Mouse (Mus musculus): Measurements from ENCODE around the gene Rftn2.
"Not testable (repeated sequence)": the region's sequence is repeated elsewhere in the genome, so short reads cannot be mapped to it uniquely, and the experiment has no call there.

Rftn2 gene

GRCm38 (mm10) chr1:55171361-55172325 lies 54.9 kb downstream of the Rftn2 start:
- DNase-seq (ENCODE audit: low read depth): no peak

DNA sequence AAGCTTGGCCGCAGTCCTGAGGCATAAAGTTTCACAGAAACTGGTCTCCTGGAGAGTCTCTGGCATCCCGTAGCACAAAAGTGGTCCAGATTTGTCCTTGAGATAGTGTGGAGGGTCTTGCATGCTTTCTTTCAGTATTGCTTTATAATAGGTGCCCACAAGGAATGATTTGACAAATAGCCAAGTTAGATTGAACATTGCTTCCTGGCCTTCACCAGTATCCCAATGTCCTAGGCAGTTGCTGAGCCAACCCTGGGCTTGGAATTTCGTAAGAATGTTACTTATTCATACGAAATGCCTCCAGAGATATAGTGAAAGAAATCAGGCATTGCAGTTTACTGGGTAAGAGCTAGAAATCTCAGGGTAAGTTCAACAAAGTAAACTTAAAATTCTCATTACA lies 58.0 kb downstream of the Rftn2 start:
- no peak for DNase-seq (ENCODE audit: low read depth)

DNA sequence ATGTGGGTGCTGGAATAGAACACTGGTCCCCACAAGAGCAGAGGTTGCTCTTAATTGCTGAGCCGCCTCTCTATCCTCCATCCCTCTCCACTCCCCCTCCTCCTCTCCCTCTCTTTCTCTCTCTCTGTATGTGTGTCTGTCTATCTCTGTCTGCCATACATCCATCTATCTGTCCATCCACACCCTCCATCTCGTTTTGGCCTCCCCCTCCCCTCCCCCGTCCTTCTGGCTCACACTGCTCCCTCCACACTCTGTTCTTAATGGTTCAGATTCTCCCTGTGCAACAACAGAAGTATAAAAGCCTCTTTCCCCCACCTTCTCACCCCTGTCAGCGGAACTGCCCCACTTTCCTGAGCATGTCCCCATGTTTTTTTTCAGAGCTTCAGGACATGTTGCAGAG lies 59.0 kb downstream of the Rftn2 start:
- DNase-seq (ENCODE audit: low read depth): no peak

DNA sequence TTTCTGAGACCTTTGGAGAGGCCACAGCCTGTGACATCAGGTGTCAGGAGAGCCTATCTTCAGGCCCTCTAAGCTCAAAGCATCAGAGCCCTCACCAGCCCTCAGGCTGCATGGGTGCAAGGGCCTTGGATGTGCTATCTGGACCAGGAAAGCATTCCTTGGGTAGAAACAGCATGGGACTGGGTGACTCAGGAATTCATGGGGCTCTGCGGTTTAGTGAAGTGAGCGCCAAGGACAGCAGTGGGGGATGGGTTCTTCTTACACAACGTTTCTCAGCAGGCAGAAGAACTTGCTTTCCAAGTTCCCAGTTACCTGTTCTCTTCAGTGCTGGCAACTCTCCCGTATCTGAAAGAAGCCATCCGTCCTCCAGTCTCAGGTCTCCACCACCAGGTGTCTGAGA lies 62.6 kb downstream of the Rftn2 start:
- DNase-seq (ENCODE audit: low read depth): no peak

- no peak for DNase-seq (ENCODE audit: low read depth)
Measured at GRCm38 (mm10) chr1:55162781-55163180, 63.8 kb downstream of the Rftn2 start.

- DNase-seq (ENCODE audit: low read depth): peak; percentile 48
Measured at GRCm38 (mm10) chr1:55161895-55162294, 64.7 kb downstream of the Rftn2 start.

- DNase-seq (ENCODE audit: low read depth): no peak
Measured at GRCm38 (mm10) chr1:55160831-55161638, 65.5 kb downstream of the Rftn2 start.

GRCm38 (mm10) chr1:55160218-55160617 lies 66.4 kb downstream of the Rftn2 start:
- no peak for DNase-seq (ENCODE audit: low read depth)

- no peak for DNase-seq (ENCODE audit: low read depth)
Measured at GRCm38 (mm10) chr1:55158821-55159220, 67.8 kb downstream of the Rftn2 start.

DNA sequence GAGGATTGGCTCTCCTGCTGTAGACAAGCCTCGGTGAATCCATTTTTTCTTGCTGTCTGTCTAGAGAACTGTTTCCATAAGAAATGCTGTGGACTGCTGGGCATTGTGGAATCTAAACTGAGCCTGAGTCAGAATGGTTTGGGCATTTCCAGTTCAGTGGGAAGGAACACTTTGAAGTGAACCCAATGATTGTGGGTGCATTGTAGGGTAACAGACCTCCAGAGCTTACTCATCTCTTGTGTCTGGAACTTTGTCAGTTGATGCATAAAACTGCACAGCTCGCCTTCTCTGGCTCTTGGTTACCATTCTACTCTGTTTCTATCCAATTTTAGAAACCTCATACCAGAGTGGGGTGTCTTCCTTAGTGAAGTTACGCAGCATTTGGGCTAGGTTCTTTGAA lies 68.4 kb downstream of the Rftn2 start:
- DNase-seq (ENCODE audit: low read depth): no peak

DNA sequence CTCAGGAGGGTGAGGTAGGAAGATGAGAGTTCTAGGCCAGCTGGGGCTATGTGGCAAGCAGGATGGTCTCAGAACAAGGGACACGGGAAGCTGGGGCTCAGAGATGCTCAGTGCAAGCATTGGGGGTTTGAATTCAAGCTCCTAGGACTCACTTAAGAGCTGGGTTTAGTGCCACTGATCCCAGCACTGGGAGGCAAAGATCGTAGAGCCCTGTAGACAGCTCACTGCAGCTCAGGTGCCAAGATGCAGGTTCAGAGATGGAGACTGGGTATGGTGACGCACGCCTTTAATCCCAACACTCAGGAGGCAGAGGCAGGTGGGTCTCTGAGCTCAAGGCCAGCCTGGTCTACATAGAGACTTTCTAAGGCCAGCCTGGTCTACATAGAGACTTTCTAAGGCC lies 69.3 kb downstream of the Rftn2 start:
- no peak for DNase-seq (ENCODE audit: low read depth)

DNA sequence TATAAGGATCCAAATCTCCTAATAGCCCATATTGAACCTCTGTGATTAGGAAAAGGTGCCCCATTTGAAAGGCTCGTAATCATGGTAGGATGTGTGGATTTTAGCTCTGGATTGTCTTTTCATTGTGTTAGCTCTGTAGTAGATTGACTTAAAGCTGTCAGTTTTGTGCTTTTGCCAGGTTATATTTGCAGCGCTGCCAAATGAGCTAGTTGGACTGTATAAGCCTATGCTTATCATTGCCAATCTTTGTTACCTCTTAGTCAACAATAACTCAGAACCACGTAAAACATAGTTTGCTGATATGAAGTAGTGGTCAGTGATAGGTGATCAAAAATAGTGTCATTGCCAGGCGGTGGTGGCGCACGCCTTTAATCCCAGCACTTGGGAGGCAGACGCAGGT lies 81.0 kb downstream of the Rftn2 start:
- DNase-seq (ENCODE audit: low read depth): no peak

GRCm38 (mm10) chr1:55144338-55144737 lies 82.2 kb downstream of the Rftn2 start:
- DNase-seq (ENCODE audit: low read depth): no peak

- no peak for DNase-seq (ENCODE audit: low read depth)
Measured at GRCm38 (mm10) chr1:55135846-55136245, 90.7 kb downstream of the Rftn2 start.

- no peak for DNase-seq (ENCODE audit: low read depth)
Measured at GRCm38 (mm10) chr1:55134301-55134700, 92.3 kb downstream of the Rftn2 start.

- no peak for DNase-seq (ENCODE audit: low read depth)
Measured at GRCm38 (mm10) chr1:55133173-55133572, 93.4 kb downstream of the Rftn2 start.

DNA sequence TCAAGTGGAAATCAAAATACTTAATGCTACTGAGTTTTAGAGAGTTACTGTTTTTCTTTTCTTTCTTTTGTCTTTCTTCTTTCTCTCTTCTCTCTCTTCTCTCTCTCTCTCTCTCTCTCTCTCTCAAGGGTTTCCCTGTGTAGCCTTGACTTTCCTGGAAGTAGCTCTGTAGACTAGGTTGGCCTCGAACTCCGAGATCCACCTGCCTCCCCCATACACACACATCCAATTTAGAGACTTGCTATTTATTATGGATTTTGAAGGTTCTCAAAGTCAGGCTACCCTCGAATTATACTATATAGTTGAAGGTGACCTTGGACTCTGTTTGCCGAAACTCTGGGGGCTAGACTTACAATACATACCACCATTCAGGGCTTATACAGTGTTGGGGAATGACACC lies 94.3 kb downstream of the Rftn2 start:
- DNase-seq (ENCODE audit: low read depth): no peak

GRCm38 (mm10) chr1:55131424-55132014 lies 95.1 kb downstream of the Rftn2 start:
- peak; percentile 67 for DNase-seq (ENCODE audit: low read depth)

- DNase-seq (ENCODE audit: low read depth): peak; percentile 95
Measured at GRCm38 (mm10) chr1:55130943-55131401, 95.6 kb downstream of the Rftn2 start, which contains the start of gene Mob4. Gene Mob4 (plus strand): TSS chr1:55131231.

DNA sequence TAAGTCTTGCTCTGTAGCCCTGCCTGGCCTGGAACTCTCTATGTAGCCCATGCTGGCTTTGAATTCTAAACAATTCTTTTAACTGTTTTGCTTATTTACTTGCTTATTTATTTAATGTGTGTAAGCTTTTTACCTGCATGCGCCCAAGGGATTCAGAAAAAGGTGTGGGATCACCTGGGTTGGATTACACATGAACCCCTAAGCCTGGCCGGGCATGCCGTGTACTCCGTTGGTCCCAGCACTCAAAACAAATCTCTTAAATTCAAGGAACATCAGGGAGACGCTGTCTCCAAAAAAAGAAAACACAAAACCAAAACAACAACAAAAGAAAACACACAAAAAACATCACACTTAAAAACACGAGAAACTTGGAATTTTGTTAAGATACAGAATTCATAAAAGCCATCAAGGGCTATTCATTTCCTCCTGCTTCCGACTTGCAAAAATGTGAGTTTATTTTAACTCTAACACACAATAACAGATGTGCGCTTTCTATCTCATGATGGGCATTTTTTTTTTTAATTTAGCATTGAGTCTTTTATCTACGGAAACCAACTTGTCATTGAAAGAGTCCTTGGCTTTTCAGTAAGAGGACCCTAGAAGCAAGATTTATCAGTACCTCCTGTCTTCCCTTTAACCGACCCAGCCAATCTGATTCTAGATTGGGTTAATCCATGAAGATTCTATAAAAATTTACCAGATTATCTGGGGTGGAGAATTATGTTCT lies 96.2 kb downstream of the Rftn2 start:
- DNase-seq (ENCODE audit: low read depth): peak; percentile 19

DNA sequence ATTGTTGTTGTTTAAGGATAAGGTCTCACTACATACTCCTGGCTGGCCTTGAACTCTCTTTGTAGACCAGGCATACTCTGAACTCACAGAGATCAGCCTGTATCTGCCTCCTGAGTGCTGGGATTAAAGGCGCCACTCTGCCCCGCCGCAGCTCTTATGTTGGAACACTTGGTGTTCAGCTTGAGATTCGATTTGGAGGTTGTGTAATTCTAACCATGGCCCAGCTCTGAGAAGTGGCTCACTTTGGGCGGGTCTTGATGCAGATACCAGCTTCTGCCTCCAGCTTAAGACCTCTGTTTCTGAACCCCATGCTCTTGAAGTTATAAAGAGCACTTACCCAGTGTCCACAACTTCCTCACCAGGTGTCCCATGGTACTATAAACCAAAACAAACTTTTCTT lies 96.9 kb downstream of the Rftn2 start:
- peak; percentile 21 for DNase-seq (ENCODE audit: low read depth)

- DNase-seq (ENCODE audit: low read depth): not testable (repeated sequence)
Measured at GRCm38 (mm10) chr1:55124136-55124535, 102.4 kb downstream of the Rftn2 start.
